Mouse (Mus musculus): Measurements from ENCODE around the gene Fbxo11. TPM values are rescaled to one million over a fixed set of nuclear protein-coding genes. Genes with fewer than 3 reads are reported as not detected.
A peak's percentile ranks its signal among the peaks of the same experiment; 100 is the strongest.
"Not testable (repeated sequence)": the region's sequence is repeated elsewhere in the genome, so short reads cannot be mapped to it uniquely, and the experiment has no call there.

The Fbxo11 gene
- total RNA-seq, 2 experiments from 2014 or later, result 58.2 to 63.6 TPM

DNA sequence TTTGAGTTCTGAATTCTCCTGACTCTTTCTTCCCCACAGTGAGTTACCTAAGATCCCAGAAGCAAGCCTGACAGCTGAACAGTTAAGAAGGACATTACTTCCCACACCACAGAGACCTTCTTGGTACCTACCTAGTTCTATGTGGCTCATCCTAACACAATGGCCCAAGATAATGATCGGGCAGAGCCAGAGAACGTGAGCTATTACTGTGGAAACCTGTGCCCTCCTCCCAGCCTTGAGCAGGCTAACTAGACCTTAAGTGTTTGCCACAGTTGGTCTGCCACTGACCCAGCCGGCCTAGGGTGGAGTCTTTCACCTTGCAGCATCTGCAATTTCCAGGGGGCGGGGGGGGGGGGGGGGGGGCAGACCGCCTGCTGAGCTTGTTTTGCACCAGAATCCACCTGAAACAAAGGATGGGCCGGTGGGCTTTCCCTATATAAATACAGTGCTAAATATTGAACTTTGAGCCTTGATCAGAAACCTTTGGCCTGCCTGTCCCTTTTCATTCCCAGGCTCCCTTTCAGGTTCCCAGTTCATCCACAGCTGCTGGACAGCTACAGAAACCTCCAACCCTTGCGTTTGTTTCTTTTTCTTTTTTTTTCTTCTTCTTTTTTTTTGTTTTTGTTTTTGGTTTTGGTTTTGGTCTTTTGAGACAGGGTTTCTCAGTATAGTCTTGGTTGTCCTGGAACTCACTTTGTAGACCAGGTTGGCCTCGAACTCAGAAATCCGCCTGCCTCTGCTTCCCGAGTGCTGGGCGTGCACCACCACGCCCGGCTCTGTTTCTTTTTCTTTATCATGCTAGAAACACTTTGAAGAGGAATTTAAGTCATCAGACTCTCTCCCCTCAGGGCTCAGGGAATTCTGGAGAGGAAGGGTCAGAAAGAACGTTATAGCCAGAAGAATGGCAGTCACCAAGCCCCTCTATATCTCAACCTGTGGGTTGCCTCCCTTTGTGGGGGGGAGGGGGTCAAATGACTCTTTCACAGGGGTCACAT lies 101.7 kb downstream of the Fbxo11 start:
- no peak for DNase-seq

DNA sequence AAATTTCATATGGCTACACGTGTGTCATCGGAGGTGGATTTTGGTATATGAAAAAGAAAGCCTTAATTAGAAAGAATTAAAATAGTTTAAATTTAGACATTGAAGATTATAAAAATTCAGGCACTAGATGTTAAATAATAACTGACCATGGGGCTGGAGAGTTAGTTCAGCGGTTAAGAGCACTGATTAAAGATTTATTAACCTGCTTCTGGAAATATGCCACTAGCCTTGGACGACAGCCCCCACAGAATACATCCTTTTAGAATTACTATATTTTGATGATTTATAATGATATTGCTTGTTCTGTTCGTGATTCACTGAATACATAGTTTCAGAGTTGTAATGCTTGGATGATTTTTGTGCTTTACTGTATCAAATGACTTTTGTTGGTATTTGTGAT lies 105.2 kb downstream of the Fbxo11 start:
- not testable (repeated sequence) for DNase-seq

DNA sequence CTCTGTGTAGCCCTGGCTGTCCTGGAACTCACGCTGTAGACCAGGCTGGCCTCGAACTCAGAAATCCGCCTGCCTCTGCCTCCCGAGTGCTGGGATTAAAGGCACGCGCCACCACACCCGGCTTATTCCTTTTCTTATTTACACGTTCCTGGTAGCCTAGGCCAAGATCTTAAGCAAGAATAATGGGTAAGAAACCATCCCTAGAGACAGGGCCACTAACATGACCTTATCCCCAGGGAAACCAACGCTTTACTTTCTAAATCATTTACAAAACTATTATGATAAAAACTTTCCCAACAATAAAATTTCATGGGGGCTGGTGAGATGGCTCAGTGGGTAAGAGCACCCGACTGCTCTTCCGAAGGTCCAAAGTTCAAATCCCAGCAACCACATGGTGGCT lies 105.7 kb downstream of the Fbxo11 start:
- DNase-seq, result not testable (repeated sequence)

DNA sequence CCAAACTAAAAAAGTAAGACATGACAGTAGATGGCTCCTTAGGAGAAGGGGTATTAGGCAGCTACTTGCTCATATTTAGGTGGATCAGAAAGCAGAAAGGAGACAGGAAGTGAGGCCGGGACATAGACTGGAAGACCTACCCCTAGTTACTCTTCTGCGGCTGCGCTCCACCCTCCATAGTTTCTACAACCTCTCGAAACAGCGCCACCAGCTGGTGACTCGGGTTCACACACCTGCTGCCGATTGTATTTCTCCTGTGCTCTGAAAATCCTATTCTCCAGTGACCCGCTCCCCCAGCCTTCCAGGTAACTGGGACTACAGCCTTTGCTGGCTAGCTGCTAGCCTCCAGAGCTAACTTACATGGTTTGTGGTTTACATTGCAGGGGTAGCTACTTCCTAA lies 106.8 kb downstream of the Fbxo11 start:
- DNase-seq, result peak; percentile 13 to 16

DNA sequence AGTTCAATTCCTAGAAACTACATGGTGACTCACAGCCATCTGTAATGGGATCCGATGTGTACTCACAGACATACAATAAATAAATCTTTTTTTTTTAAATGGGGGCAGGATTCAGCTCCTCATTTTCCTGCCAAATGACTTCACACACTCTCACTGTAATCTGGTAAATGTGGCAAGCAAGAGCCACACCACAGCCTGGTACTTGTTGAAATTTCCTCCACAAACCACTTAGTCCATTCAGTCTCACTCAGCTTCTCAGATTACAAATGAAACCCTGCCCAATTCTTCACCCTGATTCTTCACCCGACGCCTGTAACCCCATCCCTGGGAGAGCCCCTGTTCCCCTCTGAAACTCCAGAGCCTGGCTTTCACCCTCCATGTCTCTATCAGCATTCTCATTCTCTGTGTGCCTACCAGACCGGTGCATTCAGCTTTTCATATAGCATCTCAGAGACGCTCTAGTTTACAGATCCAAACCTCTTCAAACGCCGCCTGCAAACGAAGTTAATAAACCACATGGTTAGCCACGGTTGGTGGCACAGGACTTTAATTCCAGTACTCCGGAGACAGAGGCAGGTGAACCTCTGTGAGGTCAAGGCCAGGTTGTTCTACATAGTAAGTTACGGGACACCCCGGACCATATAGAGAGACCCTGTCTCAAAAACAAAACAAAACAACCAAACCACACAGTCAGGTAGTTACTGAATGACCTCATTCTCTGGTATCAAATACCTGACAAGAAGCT lies 107.8 kb downstream of the Fbxo11 start:
- no peak for DNase-seq

DNA sequence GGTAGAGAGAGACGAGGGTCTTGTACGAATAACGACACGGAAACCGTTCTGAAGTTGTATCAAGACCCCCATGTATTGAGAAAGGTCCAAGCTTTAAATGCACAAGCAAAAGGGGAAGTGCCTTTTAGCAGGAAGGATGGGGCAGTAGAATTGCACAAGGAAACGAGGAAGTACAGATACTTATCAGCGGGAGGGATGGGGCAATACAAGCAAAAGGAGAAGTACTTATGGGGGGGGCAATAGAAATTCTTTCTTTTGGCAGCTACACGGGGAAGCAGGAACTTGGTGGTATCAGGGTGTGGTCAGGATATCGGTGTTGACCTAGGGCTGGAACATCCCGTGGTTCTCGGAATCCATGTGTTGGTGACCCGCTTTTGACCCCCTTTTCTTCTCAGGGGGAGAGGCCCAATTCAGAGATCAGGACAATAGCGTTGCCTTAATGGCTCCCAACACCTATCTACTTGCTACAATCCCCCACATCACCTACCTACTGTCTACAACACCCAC lies 110.4 kb downstream of the Fbxo11 start:
- DNase-seq, result not testable (repeated sequence)

DNA sequence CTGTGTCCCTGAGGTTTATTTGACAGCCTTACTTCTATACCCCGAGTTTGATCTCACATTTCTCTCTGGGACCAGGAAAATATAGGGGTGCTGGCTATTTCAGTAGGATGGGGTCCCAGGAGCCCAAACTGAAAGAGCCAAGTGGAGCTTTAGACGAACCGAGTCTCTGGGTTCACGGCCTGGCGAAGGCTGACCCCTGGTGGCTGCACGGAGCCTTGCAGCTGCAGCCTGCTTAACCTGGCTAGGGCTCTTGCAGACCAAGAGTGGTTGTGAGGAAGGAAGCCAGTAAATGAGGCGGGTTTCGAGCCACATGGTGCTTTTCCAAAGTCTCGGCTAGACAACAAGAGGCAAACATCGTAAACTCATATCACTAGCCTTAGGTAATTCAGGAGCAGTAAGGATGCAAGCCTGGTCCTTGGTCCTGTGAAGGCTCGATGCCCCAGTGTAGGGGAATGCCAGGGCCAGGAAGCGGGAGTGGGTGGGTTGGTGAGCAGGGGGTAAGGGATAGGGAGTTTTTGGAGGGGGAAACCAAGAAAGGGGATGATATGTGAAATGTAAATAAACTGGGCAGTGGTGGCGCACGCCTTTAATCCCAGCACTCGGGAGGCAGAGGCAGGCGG lies 116.0 kb downstream of the Fbxo11 start:
- DNase-seq, result peak; percentile 81 to 87

Other genes starting within 250 kb of the Fbxo11 start
- not detected for gene Rpl36-ps4, start 144.3 kb downstream of the Fbxo11 start, total RNA-seq (2021)
- 10 to 100 TPM; 15.4 to 16.5 TPM for gene Msh6, start 90.2 kb downstream of the Fbxo11 start, total RNA-seq (2021)